Mouse (Mus musculus) midbrain, embryonic 10.5 days (tissue): ENCODE measurements around the gene Akr1a1. TPM values are rescaled to one million over a fixed set of nuclear protein-coding genes. Genes with fewer than 3 reads are reported as not detected.
"Not testable (repeated sequence)": the region's sequence is repeated elsewhere in the genome, so short reads cannot be mapped to it uniquely, and the experiment has no call there.

Source experiments
- DNase-seq: peaks from one replicate; pipeline ENCODE4 v3.0.0-alpha.2; 2017; ENCODE audit warnings: low spot score
- H3K27ac ChIP-seq: fragments of 300-500 bp; sonication (generic); replicated peaks from 2 replicates; pipeline ENCODE4 v1.5.1; 2016; ENCODE audit warnings: mild to moderate bottlenecking
- H3K27me3 ChIP-seq: fragments of 300-500 bp; sonication (generic); 2 replicates; pipeline ENCODE4 v1.6.1; 2016; ENCODE audit warnings: low read depth, mild to moderate bottlenecking; ENCODE audit not compliant: poor library complexity, severe bottlenecking
- H3K36me3 ChIP-seq: fragments of 300-500 bp; sonication (generic); 2 replicates; pipeline ENCODE4 v1.6.1; 2016; ENCODE audit warnings: mild to moderate bottlenecking, moderate library complexity
- H3K4me1 ChIP-seq: fragments of 300-500 bp; sonication (generic); 2 replicates; pipeline ENCODE4 v1.6.1; 2016
- H3K4me3 ChIP-seq: fragments of 300-500 bp; sonication (generic); 2 replicates; pipeline ENCODE4 v1.5.1; 2016; ENCODE audit warnings: mild to moderate bottlenecking, moderate library complexity
- H3K9me3 ChIP-seq: fragments of 300-500 bp; sonication (generic); replicated peaks from 2 replicates; pipeline ENCODE4 v1.6.1; 2016; ENCODE audit warnings: mild to moderate bottlenecking
- WGBS: fragments of 180-500 bp; shearing (Covaris S2); methylation state at CpG from one replicate; pipeline ENCODE4 v1.1.7; 2016; 5-methylcytosine and 5-hydroxymethylcytosine counted together
- polyA plus RNA-seq: library from polyadenylated mRNA; unstranded; fragments of >200 nt; fragmentation: Nextera tagmentation; extraction: Ambion mirVana; gene quantifications from 2 replicates; pipeline ENCODE4 v1.2.1, GENCODE M21; 2016

Akr1a1 gene
- polyA plus RNA-seq: 529 and 547 TPM in 2 replicates

GRCm38 (mm10) chr4:116650924-116651796 is at the start of gene Akr1a1:
Gene Akr1a1, minus strand, starts transcription at chr4:116651680.
- Histone ChIP-seq H3K9me3 (no peaks in the 10 kb centered on the region), H3K27me3 (no peaks in the 10 kb centered on the region), H3K27ac (peak within 1 kb of the TSS; percentile 96), H3K4me1 (peaks cover 44% of the 10 kb centered on the region), H3K4me3 (peak within 1 kb of the TSS; percentile 84), H3K36me3 (peaks cover 40% of the 10 kb centered on the region)
- DNase-seq: peak; percentile 92
- WGBS: under 1% methylated on average over 39 of the region's 39 CpGs

- WGBS: 85% methylated on average over 1 of the region's 1 CpGs
- Histone ChIP-seq H3K4me1 (no peaks in the 10 kb centered on the region), H3K9me3 (no peaks in the 10 kb centered on the region), H3K27ac (no peak overlapping the region), H3K4me3 (no peak overlapping the region), H3K36me3 (peaks cover 89% of the 10 kb centered on the region), H3K27me3 (no peaks in the 10 kb centered on the region)
- DNase-seq: no peak
Measured at GRCm38 (mm10) chr4:116700964-116701363, 49.5 kb upstream of the Akr1a1 start.

DNA sequence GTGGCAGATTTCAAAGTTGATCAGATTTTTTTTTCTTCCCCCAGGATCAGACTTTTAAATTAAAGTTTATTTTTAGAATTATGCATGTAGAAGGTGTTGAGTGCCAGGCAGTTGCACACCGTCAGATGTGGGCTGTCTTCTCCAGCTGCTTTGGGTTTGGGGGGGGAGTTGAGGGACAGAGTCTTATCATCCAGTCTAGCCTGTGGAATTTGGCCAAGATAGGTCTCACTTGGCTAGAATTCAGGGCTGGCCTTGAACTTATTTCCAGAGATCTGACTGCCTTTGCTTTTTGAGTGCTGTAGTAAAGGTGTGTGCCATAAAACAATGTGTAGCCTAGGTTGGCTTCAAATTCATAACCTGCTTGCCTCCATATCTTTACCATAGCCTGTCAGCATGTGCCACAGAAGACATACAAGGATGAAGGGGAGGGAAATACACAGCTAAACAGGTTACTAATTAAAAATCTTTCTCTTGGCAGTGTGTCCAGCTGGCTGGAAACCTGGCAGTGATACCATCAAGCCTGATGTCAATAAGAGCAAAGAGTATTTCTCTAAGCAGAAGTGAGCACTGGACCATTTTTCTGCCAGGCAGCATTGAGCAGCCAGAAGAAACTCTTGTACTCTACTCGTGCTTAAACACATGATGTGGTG is 47.3 kb upstream of the Akr1a1 start:
- Histone ChIP-seq H3K9me3 (no peaks in the 10 kb centered on the region), H3K36me3 (peaks cover 92% of the 10 kb centered on the region), H3K4me1 (no peaks in the 10 kb centered on the region), H3K4me3 (no peak overlapping the region), H3K27ac (no peak overlapping the region), H3K27me3 (no peaks in the 10 kb centered on the region)
- no peak for DNase-seq
- WGBS: 93% methylated on average over 2 of the region's 2 CpGs

- WGBS: 83% methylated on average over 2 of the region's 2 CpGs
- Histone ChIP-seq H3K4me3 (no peak overlapping the region), H3K9me3 (no peaks in the 10 kb centered on the region), H3K27ac (no peak overlapping the region), H3K36me3 (peaks cover 99% of the 10 kb centered on the region), H3K27me3 (no peaks in the 10 kb centered on the region), H3K4me1 (no peaks in the 10 kb centered on the region)
- no peak for DNase-seq
Measured at GRCm38 (mm10) chr4:116693785-116694184, 42.3 kb upstream of the Akr1a1 start.

DNA sequence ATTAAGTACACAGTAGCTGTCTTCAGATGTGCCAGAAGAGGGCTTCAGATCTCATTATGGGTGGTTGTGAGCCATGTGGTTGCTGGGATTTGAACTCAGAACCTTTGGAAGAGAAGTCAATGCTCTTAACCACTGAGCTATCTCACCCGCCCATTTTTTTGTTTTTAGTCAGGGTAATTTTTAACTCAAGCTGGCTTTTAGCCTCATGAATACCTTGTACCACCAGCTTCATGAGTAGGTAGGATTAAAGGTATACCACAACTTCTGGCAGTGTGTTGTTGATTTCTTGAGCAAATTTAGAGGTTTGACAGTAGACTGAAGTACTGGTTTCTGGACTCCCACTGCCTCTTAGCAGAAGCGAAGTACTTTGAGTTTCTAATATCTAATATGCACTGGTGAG is 40.7 kb upstream of the Akr1a1 start:
- Histone ChIP-seq H3K36me3 (peaks cover 99% of the 10 kb centered on the region), H3K27me3 (no peaks in the 10 kb centered on the region), H3K4me1 (peaks cover 3% of the 10 kb centered on the region), H3K27ac (no peak overlapping the region), H3K4me3 (no peak overlapping the region), H3K9me3 (no peaks in the 10 kb centered on the region)
- WGBS: 95% methylated on average over 2 of the region's 2 CpGs
- DNase-seq: no peak

- H3K4me3 ChIP-seq: no peak overlapping the region
- DNase-seq: no peak
- H3K36me3 ChIP-seq: peaks cover 74% of the 10 kb centered on the region
- H3K4me1 ChIP-seq: peaks cover 22% of the 10 kb centered on the region
- no peaks in the 10 kb centered on the region for H3K27me3 ChIP-seq
- no peak overlapping the region for H3K27ac ChIP-seq
- 95% methylated on average over 4 of the region's 4 CpGs for WGBS
- no peaks in the 10 kb centered on the region for H3K9me3 ChIP-seq
Measured at GRCm38 (mm10) chr4:116689309-116689876, 37.9 kb upstream of the Akr1a1 start.

DNA sequence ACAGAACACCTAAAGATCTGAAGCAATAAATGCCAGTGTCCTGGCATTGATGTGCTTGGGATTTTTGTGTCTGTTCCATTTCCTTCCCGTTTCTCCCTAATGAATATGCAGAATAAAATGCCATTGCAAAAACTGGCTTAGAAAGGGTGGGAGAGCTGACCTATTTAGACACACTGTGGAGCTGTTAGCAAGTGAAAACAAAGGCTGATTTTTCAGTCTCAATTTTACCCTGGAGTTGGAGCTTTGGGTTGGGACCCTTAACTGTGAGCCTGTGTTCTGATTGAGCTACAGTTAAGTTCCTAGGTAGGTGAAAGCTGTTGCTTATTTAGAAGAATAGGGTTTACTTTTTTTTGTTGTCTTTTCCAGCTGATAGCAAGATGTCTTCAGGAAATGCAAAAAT is 35.6 kb upstream of the Akr1a1 start:
- DNase-seq: no peak
- H3K9me3 ChIP-seq: no peaks in the 10 kb centered on the region
- H3K4me3 ChIP-seq: peak overlapping the region; percentile 77
- peaks cover 51% of the 10 kb centered on the region for H3K36me3 ChIP-seq
- no peaks in the 10 kb centered on the region for H3K27me3 ChIP-seq
- H3K27ac ChIP-seq: no peak overlapping the region
- peaks cover 22% of the 10 kb centered on the region for H3K4me1 ChIP-seq
- 42% methylated on average over 1 of the region's 1 CpGs for WGBS

GRCm38 (mm10) chr4:116685402-116686061 is 34.1 kb upstream of the Akr1a1 start, which contains the start of gene Prdx1:
Gene Prdx1, plus strand, starts transcription at chr4:116685544.
- H3K27me3 ChIP-seq: no peaks in the 10 kb centered on the region
- peaks cover 22% of the 10 kb centered on the region for H3K4me1 ChIP-seq
- H3K9me3 ChIP-seq: no peaks in the 10 kb centered on the region
- H3K27ac ChIP-seq: peak within 1 kb of the TSS; percentile 94
- peak within 1 kb of the TSS; percentile 77 for H3K4me3 ChIP-seq
- peak; percentile 97 for DNase-seq
- peaks cover 36% of the 10 kb centered on the region for H3K36me3 ChIP-seq
- WGBS: under 1% methylated on average over 56 of the region's 56 CpGs

- H3K4me1 ChIP-seq: peaks cover 22% of the 10 kb centered on the region
- no peak for DNase-seq
- no peaks in the 10 kb centered on the region for H3K9me3 ChIP-seq
- peak overlapping the region; percentile 77 for H3K4me3 ChIP-seq
- no peaks in the 10 kb centered on the region for H3K27me3 ChIP-seq
- WGBS: 85% methylated on average over 2 of the region's 2 CpGs
- peak overlapping the region; percentile 94 for H3K27ac ChIP-seq
- H3K36me3 ChIP-seq: peaks cover 27% of the 10 kb centered on the region
Measured at GRCm38 (mm10) chr4:116684665-116685064, 33.2 kb upstream of the Akr1a1 start.

DNA sequence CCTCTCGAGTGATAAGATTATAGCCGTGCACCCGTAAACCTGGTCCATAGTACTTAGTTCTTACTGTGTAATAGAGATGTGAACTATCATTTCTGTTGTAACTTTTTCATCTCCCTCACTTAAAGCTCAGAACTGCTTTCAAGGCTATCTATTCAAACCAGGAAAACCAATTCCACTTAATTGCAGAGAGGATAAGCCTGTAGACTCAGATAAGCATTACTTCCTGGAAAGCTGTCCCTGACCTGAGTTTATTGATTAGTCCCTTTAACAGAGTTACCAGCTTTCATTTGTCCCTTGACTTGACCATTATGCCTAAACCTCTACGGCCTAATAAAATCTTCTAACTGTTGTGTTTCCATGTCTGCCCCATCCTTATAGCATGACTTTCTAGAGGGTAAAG is 32.5 kb upstream of the Akr1a1 start:
- Histone ChIP-seq H3K27me3 (no peaks in the 10 kb centered on the region), H3K36me3 (peaks cover 20% of the 10 kb centered on the region), H3K4me1 (peaks cover 22% of the 10 kb centered on the region), H3K4me3 (no peak overlapping the region), H3K9me3 (no peaks in the 10 kb centered on the region), H3K27ac (no peak overlapping the region)
- DNase-seq: no peak
- WGBS: 93% methylated on average over 4 of the region's 4 CpGs

DNA sequence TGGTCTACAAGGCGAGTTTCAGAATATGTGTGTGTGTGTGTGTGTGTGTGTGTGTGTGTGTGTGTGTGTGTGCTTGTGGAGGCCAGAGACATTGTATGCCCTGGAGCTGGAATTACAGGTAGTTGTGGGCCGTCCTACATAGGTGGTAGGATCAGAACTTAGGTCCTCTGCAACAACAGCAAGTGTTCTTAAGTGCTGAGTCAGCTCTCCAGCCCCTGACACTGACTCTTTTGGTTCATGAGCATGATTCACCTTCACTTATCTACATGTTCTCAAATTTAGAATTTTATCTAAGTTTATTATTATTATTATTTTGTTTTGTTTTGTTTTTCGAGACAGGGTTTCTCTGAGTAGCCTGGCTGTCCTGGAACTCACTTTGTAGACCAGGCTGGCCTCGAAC is 29.0 kb upstream of the Akr1a1 start:
- H3K27ac ChIP-seq, H3K4me1 ChIP-seq, H3K36me3 ChIP-seq, H3K4me3 ChIP-seq, H3K27me3 ChIP-seq, DNase-seq, H3K9me3 ChIP-seq: not testable (repeated sequence)
- 94% methylated on average over 4 of the region's 4 CpGs for WGBS

DNA sequence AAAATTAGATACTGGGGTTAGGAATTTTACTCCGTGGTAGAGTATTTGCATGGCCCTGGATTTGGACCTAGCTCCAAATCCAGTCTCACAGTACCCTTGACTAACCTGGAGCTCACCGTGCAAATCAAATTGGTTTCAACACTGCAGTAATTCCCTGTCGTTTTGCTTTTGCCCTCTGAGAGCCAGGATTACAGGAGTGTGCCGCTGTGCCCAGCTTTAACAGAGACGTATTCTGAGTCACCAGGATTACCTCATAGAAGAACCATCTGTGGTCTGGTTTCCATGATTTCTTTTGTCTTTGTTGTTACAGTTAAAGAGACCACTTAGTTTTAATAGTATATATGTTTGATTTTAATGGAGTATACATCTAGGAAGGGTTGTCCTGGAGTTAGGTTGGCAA is 27.7 kb upstream of the Akr1a1 start:
- Histone ChIP-seq H3K4me1 (no peaks in the 10 kb centered on the region), H3K4me3 (no peak overlapping the region), H3K27me3 (no peaks in the 10 kb centered on the region), H3K9me3 (no peaks in the 10 kb centered on the region), H3K36me3 (no peaks in the 10 kb centered on the region), H3K27ac (no peak overlapping the region)
- no peak for DNase-seq
- 79% methylated on average over 5 of the region's 5 CpGs for WGBS
